Mouse (Mus musculus): Measurements from ENCODE around the gene Micall1. TPM values are rescaled to one million over a fixed set of nuclear protein-coding genes. Genes with fewer than 3 reads are reported as not detected.

The Micall1 gene
- polyA plus RNA-seq, 1 experiment: 28.3 TPM

GRCm38 (mm10) chr15:79176905-79177304, 68.2 kb downstream of the Micall1 start:
- DNase-seq (ENCODE audit: low read depth): no peak

GRCm38 (mm10) chr15:79185213-79185612, 76.5 kb downstream of the Micall1 start:
- no peak for DNase-seq (ENCODE audit: low read depth)

Other genes with a start within 250 kb of the Micall1 start
- gene Gga1, start 231.7 kb upstream of the Micall1 start, polyA plus RNA-seq (2012; rRNA removed): 69.0 and 70.0 TPM in 2 replicates
- gene Gm49510, start 209.2 kb upstream of the Micall1 start, polyA plus RNA-seq (2012; rRNA removed): not detected in 2 replicates
- gene Sh3bp1, start 209.1 kb upstream of the Micall1 start, polyA plus RNA-seq (2012; rRNA removed): 23.4 and 24.5 TPM in 2 replicates
- gene Pdxp, start 195.0 kb upstream of the Micall1 start, polyA plus RNA-seq (2012; rRNA removed): 6.2 and 8.8 TPM in 2 replicates
- 1,886 and 3,971 TPM in 2 replicates for gene Lgals1, start 182.2 kb upstream of the Micall1 start, polyA plus RNA-seq (2012; rRNA removed)
- 28.1 and 30.2 TPM in 2 replicates for gene Nol12, start 174.0 kb upstream of the Micall1 start, polyA plus RNA-seq (2012; rRNA removed)
- 57.0 and 69.1 TPM in 2 replicates for gene Triobp, start 161.2 kb upstream of the Micall1 start, polyA plus RNA-seq (2012; rRNA removed)
- 71.6 and 91.7 TPM in 2 replicates for gene H1f0, start 80.4 kb upstream of the Micall1 start, polyA plus RNA-seq (2012; rRNA removed)
- gene Galr3, start 67.0 kb upstream of the Micall1 start, polyA plus RNA-seq (2012; rRNA removed): 1.7 and 2.9 TPM in 2 replicates
- 58.2 and 59.8 TPM in 2 replicates for gene Ankrd54, start 46.0 kb upstream of the Micall1 start, polyA plus RNA-seq (2012; rRNA removed)
- gene Eif3l, start 33.7 kb upstream of the Micall1 start, polyA plus RNA-seq (2012; rRNA removed): 176 and 195 TPM in 2 replicates
- 41.4 and 56.3 TPM in 2 replicates for gene Polr2f, start 32.1 kb downstream of the Micall1 start, polyA plus RNA-seq (2012; rRNA removed)
- 15.7 and 15.8 TPM in 2 replicates for gene 1700088E04Rik, start 32.4 kb downstream of the Micall1 start, polyA plus RNA-seq (2012; rRNA removed)
- 0.85 and 1.5 TPM in 2 replicates for gene Sox10, start 56.3 kb downstream of the Micall1 start, polyA plus RNA-seq (2012; rRNA removed)
- 33.0 and 33.9 TPM in 2 replicates for gene Pick1, start 120.3 kb downstream of the Micall1 start, polyA plus RNA-seq (2012; rRNA removed)
- gene Gm49486, start 120.5 kb downstream of the Micall1 start, polyA plus RNA-seq (2012; rRNA removed): 0.11 and 0.46 TPM in 2 replicates
- gene Slc16a8, start 145.9 kb downstream of the Micall1 start, polyA plus RNA-seq (2012; rRNA removed): 0.06 and 0.26 TPM in 2 replicates
- 1.3 and 1.9 TPM in 2 replicates for gene Baiap2l2, start 176.6 kb downstream of the Micall1 start, polyA plus RNA-seq (2012; rRNA removed)
- 40.8 and 44.8 TPM in 2 replicates for gene Pla2g6, start 219.5 kb downstream of the Micall1 start, polyA plus RNA-seq (2012; rRNA removed)
- 3.1 and 3.7 TPM in 2 replicates for gene Maff, start 237.7 kb downstream of the Micall1 start, polyA plus RNA-seq (2012; rRNA removed)